Mouse (Mus musculus) frontal cortex, postnatal 10 days (tissue): ENCODE results near the gene Lce1m.
A peak's percentile ranks its signal among the peaks of the same experiment; 100 is the strongest.
"Not testable (repeated sequence)": the region's sequence is repeated elsewhere in the genome, so short reads cannot be mapped to it uniquely, and the experiment has no call there.

Experiments
- DNase-seq, 2 experiments: peaks; one replicate each; pipeline ENCODE4 v3.0.0; 2022; ENCODE audit warnings: low spot score in 2 of 2, mixed read lengths in 1 of 2

The Lce1m gene

GRCm38 (mm10) chr3:93018960-93019359 is at the start of gene Lce1m:
Gene Lce1m, minus strand, starts transcription at chr3:93019060.
- DNase-seq = no peak

- DNase-seq = not testable (repeated sequence)
Measured at GRCm38 (mm10) chr3:93068523-93068922, 49.7 kb upstream of the Lce1m start, which contains the start of gene Gm4858. Gene Gm4858, plus strand, starts transcription at chr3:93068823.

- DNase-seq = no peak
Measured at GRCm38 (mm10) chr3:93052826-93053474, 34.1 kb upstream of the Lce1m start.

- DNase-seq = no peak
Measured at GRCm38 (mm10) chr3:93050182-93050581, 31.3 kb upstream of the Lce1m start.

- DNase-seq = peak in 1 of 2 experiments; percentile 30
Measured at GRCm38 (mm10) chr3:93031450-93031849, 12.6 kb upstream of the Lce1m start.

GRCm38 (mm10) chr3:93025486-93025885 is 6.6 kb upstream of the Lce1m start:
- no peak for DNase-seq

GRCm38 (mm10) chr3:93023411-93024184 is 4.7 kb upstream of the Lce1m start:
- DNase-seq = no peak

GRCm38 (mm10) chr3:93021171-93021570 is 2.3 kb upstream of the Lce1m start:
- no peak for DNase-seq

GRCm38 (mm10) chr3:93015460-93016104 is 3.3 kb downstream of the Lce1m start, which contains the start of gene Crct1:
Gene Crct1, minus strand, starts transcription at chr3:93015687.
- no peak for DNase-seq

- DNase-seq = no peak
Measured at GRCm38 (mm10) chr3:93014871-93015270, 4.0 kb downstream of the Lce1m start.

GRCm38 (mm10) chr3:93014378-93014801 is 4.5 kb downstream of the Lce1m start:
- DNase-seq = peak; percentile 19 to 38

- DNase-seq = no peak
Measured at GRCm38 (mm10) chr3:93002843-93003242, 16.0 kb downstream of the Lce1m start.

- DNase-seq = no peak
Measured at GRCm38 (mm10) chr3:93000621-93001020, 18.2 kb downstream of the Lce1m start.

GRCm38 (mm10) chr3:92998691-92999090 is 20.2 kb downstream of the Lce1m start:
- peak; percentile 13 to 75 for DNase-seq

- DNase-seq = no peak
Measured at GRCm38 (mm10) chr3:92991926-92992325, 26.9 kb downstream of the Lce1m start, which contains the start of gene Lce3f. Gene Lce3f, plus strand, starts transcription at chr3:92992226.

GRCm38 (mm10) chr3:92978484-92978883 is 40.4 kb downstream of the Lce1m start:
- no peak for DNase-seq
